Mouse (Mus musculus) embryo, embryonic 9.5 days (tissue): ENCODE measurements around the gene Cacna1b.
A peak's percentile ranks its signal among the peaks of the same experiment; 100 is the strongest.

Experiments
- DNase-seq: peaks from one replicate; pipeline ENCODE4 v3.0.0-alpha.2; 2017; ENCODE audit errors: extremely low spot score

Gene Cacna1b

GRCm38 (mm10) chr2:24659150-24659775 lies 103.7 kb downstream of the Cacna1b start:
- DNase-seq = no peak

- no peak for DNase-seq
These were observed 114.4 kb downstream of the Cacna1b start for GRCm38 (mm10) chr2:24648503-24648902.

- no peak for DNase-seq
These were observed 116.4 kb downstream of the Cacna1b start for GRCm38 (mm10) chr2:24646452-24647146.

GRCm38 (mm10) chr2:24642834-24643233 lies 120.1 kb downstream of the Cacna1b start:
- no peak for DNase-seq

GRCm38 (mm10) chr2:24638102-24638954 lies 124.6 kb downstream of the Cacna1b start:
- DNase-seq = no peak

- no peak for DNase-seq
These were observed 129.3 kb downstream of the Cacna1b start for GRCm38 (mm10) chr2:24633645-24634044.

GRCm38 (mm10) chr2:24617141-24617540 lies 145.8 kb downstream of the Cacna1b start:
- DNase-seq = no peak

- no peak for DNase-seq
These were observed 153.2 kb downstream of the Cacna1b start for GRCm38 (mm10) chr2:24609789-24610188.

GRCm38 (mm10) chr2:24608765-24609138 lies 154.2 kb downstream of the Cacna1b start:
- DNase-seq = no peak

GRCm38 (mm10) chr2:24607905-24608764 lies 154.8 kb downstream of the Cacna1b start:
- peak; percentile 36 for DNase-seq

GRCm38 (mm10) chr2:24606531-24606930 lies 156.4 kb downstream of the Cacna1b start:
- DNase-seq = no peak

- no peak for DNase-seq
These were observed 157.9 kb downstream of the Cacna1b start for GRCm38 (mm10) chr2:24605096-24605495.

- no peak for DNase-seq
These were observed 173.5 kb downstream of the Cacna1b start for GRCm38 (mm10) chr2:24589426-24589825.

GRCm38 (mm10) chr2:24587999-24588398 lies 175.0 kb downstream of the Cacna1b start:
- no peak for DNase-seq

GRCm38 (mm10) chr2:24574616-24575015 lies 188.3 kb downstream of the Cacna1b start:
- peak; percentile 50 for DNase-seq

GRCm38 (mm10) chr2:24570917-24571316 lies 192.0 kb downstream of the Cacna1b start:
- no peak for DNase-seq

GRCm38 (mm10) chr2:24568555-24568954 lies 194.4 kb downstream of the Cacna1b start:
- peak; percentile 42 for DNase-seq

GRCm38 (mm10) chr2:24562547-24563290 lies 200.2 kb downstream of the Cacna1b start:
- no peak for DNase-seq

GRCm38 (mm10) chr2:24561946-24562345 lies 201.0 kb downstream of the Cacna1b start:
- DNase-seq = no peak

GRCm38 (mm10) chr2:24560201-24560600 lies 202.8 kb downstream of the Cacna1b start:
- DNase-seq = no peak

- no peak for DNase-seq
These were observed 206.6 kb downstream of the Cacna1b start for GRCm38 (mm10) chr2:24556347-24556746.
